Mouse (Mus musculus): Measurements from ENCODE around the gene Scn4b. TPM values are rescaled to one million over a fixed set of nuclear protein-coding genes. Genes with fewer than 3 reads are reported as not detected.
A peak's percentile ranks its signal among the peaks of the same experiment; 100 is the strongest.

The Scn4b gene
- 0.15 and 0.31 TPM in 2 replicates for polyA plus RNA-seq (2015; fragmentation: Nextera tagmentation; extraction: Ambion mirVana)

DNA sequence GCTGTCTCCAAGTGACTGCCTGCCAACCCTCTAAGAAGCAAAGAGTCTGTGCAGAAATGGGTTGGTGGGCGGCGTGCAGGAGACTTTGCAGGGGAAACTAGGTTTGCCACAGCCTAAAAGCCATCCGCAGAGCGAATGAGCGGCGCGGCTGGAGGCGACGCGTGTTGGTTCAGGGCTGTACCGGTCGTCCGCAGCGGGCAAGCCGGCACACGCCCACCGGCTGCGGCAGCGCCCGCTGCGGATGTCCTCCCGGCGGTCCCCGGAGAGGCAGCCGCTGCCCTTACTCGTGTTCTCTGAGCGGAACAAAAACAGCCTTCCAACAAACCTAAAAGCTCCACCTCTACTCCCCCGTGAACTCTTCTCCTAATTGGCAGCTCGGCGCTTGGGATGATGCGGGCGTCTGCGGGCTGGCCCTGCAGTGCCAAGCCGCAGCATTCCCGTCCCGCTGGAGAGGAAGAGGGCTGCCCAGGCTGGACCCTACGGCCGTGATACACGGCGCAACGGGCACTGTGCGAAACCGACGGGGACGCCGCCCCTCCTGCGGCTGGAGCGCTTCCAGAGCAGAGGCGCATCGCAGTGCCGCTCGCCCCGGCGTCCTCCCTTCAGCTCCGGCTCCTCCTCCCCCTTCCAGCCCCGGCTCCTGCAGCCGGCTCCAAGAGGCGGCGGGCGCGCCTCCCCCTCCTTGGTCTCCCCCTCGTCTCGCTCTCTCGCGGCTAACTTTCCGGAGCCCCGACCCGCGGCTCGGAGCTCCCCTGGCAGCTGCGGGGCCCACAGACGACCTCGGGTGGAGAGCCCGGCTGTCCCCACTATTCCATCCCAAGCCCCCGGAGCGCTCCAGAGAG is at the start of gene Scn4b:
Gene Scn4b (plus strand): TSS at position 205 of the 842 bp plus-strand sequence.
- ATAC-seq (ENCODE audit: insufficient read depth): no peak
- no peak within 1 kb of the TSS for H3K9ac ChIP-seq
- peaks cover 19% of the 10 kb centered on the region; the same call in 1 of the 2 replicates for H3K4me1 ChIP-seq (replicated peaks)
- no peaks in the 10 kb centered on the region for H3K9me3 ChIP-seq (replicated peaks)
- H3K36me3 ChIP-seq (replicated peaks): no peaks in the 10 kb centered on the region
- no peak within 1 kb of the TSS for H3K27ac ChIP-seq (replicated peaks)
- H3K4me3 ChIP-seq (replicated peaks): peak within 1 kb of the TSS; percentile 42
- H3K27me3 ChIP-seq: peaks cover 93% of the 10 kb centered on the region
- peak within 1 kb of the TSS; percentile 65 for H3K4me2 ChIP-seq
- 1% methylated on average over 73 of the region's 76 CpGs for WGBS (ENCODE audit: insufficient replicate concordance)

- Histone ChIP-seq H3K9me3 (replicated peaks) (no peaks in the 10 kb centered on the region), H3K27me3 (no peaks in the 10 kb centered on the region; the same call in 1 of the 2 replicates), H3K4me2 (no peak overlapping the region), H3K36me3 (replicated peaks) (no peaks in the 10 kb centered on the region), H3K4me3 (replicated peaks) (no peak overlapping the region), H3K4me1 (replicated peaks) (peaks cover 5% of the 10 kb centered on the region; the same call in 1 of the 2 replicates), H3K9ac (no peak overlapping the region), H3K27ac (replicated peaks) (no peak overlapping the region)
- 51% methylated on average over 3 of the region's 3 CpGs for WGBS (ENCODE audit: insufficient replicate concordance)
- ATAC-seq (ENCODE audit: insufficient read depth): no peak
Measured at GRCm38 (mm10) chr9:45090811-45091210, 47.4 kb upstream of the Scn4b start.

DNA sequence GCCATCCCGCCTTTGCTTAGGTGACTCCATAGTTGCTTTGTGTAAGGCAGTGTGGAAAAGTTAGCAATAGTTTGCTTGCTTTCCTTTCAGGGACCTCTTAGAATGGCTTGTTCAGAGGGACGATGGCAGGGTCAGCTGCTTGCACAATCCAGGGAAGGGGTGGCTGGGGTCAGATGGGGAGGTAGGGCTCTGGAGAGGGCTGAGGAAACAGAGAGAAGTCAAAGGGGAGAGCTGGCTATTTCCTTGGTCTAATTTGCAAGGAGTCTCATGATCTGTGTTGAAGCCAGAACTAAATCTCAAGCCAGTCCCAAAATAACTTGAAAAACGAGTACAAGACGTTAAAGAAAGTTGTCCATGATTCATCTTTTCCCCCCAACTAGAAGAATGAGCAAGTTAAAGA is 45.6 kb upstream of the Scn4b start:
- Histone ChIP-seq H3K9ac (no peak overlapping the region), H3K4me1 (replicated peaks) (0 out of 2 replicates have a peak, but pooled peaks cover 4% of the 10 kb centered on the region), H3K36me3 (replicated peaks) (no peaks in the 10 kb centered on the region), H3K4me2 (no peak overlapping the region), H3K4me3 (replicated peaks) (no peak overlapping the region), H3K27ac (replicated peaks) (no peak overlapping the region), H3K27me3 (no peaks in the 10 kb centered on the region; the same call in 1 of the 2 replicates), H3K9me3 (replicated peaks) (no peaks in the 10 kb centered on the region)
- no peak for ATAC-seq (ENCODE audit: insufficient read depth)
- 28% methylated on average over 4 of the region's 4 CpGs for WGBS (ENCODE audit: insufficient replicate concordance)

- Histone ChIP-seq H3K4me2 (no peak overlapping the region; the same call in 1 of the 2 replicates), H3K27me3 (no peaks in the 10 kb centered on the region; the same call in 1 of the 2 replicates), H3K9ac (no peak overlapping the region), H3K4me1 (replicated peaks) (0 out of 2 replicates have a peak, but pooled peaks cover 4% of the 10 kb centered on the region), H3K4me3 (replicated peaks) (no peak overlapping the region), H3K9me3 (replicated peaks) (no peaks in the 10 kb centered on the region), H3K27ac (replicated peaks) (no peak overlapping the region), H3K36me3 (replicated peaks) (no peaks in the 10 kb centered on the region)
- no peak for ATAC-seq (ENCODE audit: insufficient read depth)
- WGBS (ENCODE audit: insufficient replicate concordance): 47% methylated on average over 6 of the region's 6 CpGs
Measured at GRCm38 (mm10) chr9:45095149-45095937, 42.9 kb upstream of the Scn4b start.

GRCm38 (mm10) chr9:45097877-45098276 is 40.3 kb upstream of the Scn4b start:
- Histone ChIP-seq H3K9me3 (replicated peaks) (no peaks in the 10 kb centered on the region), H3K27me3 (no peaks in the 10 kb centered on the region), H3K9ac (no peak overlapping the region), H3K27ac (replicated peaks) (no peak overlapping the region), H3K4me2 (no peak overlapping the region), H3K4me3 (replicated peaks) (no peak overlapping the region), H3K4me1 (replicated peaks) (no peaks in the 10 kb centered on the region), H3K36me3 (replicated peaks) (no peaks in the 10 kb centered on the region)
- no peak for ATAC-seq (ENCODE audit: insufficient read depth)
- WGBS (ENCODE audit: insufficient replicate concordance): 55% methylated on average over 5 of the region's 5 CpGs

DNA sequence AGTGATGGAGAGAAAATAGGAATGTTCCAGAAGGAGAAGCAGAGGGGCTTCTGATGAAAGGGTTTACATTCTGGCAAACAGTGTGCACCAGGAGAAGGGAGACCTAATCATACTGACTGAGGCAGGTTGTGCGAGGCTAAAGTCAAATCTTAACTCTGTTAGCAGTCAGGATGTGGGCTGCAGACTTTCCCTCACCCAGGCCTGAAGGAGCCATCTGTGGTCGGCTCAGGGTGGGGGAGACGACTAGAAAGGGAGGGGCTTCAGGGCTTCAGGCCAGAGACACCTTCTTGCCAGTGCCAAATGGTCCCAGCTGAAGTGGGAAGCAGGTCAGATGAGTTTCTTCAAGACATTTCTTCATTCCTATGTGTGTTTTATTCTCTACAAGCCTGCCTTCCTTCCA is 39.8 kb upstream of the Scn4b start:
- no peak overlapping the region for H3K4me3 ChIP-seq (replicated peaks)
- no peak overlapping the region for H3K9ac ChIP-seq
- ATAC-seq (ENCODE audit: insufficient read depth): no peak
- 10% methylated on average over 3 of the region's 3 CpGs for WGBS (ENCODE audit: insufficient replicate concordance)
- no peak overlapping the region for H3K4me2 ChIP-seq
- no peaks in the 10 kb centered on the region for H3K9me3 ChIP-seq (replicated peaks)
- no peaks in the 10 kb centered on the region for H3K27me3 ChIP-seq
- H3K27ac ChIP-seq (replicated peaks): no peak overlapping the region
- no peaks in the 10 kb centered on the region for H3K36me3 ChIP-seq (replicated peaks)
- no peaks in the 10 kb centered on the region for H3K4me1 ChIP-seq (replicated peaks)

DNA sequence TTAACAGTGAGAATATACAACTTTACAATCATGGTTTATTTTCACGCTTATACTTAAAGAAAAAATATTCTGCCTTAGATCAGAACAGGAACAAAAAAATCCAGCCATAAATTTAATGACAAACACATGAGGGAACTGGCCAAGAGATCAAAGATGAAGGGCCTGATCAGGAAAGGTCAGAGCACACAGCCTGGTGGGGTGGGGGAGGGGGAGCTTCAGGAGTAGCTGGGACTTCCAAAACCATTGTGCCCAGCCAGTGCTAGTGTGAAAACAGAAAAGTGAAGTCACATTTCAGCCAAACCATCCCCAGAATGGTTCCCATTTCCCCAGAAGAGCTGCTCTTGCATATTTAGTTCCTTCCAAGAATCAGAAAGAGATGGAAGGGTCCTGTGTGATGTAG is 35.7 kb upstream of the Scn4b start:
- Histone ChIP-seq H3K9ac (no peak overlapping the region), H3K27ac (replicated peaks) (no peak overlapping the region)

GRCm38 (mm10) chr9:45103211-45103979 is 34.8 kb upstream of the Scn4b start:
- Histone ChIP-seq H3K27ac (replicated peaks) (no peak overlapping the region), H3K4me3 (replicated peaks) (no peak overlapping the region), H3K9me3 (replicated peaks) (no peaks in the 10 kb centered on the region), H3K4me1 (replicated peaks) (0 out of 2 replicates have a peak, but pooled peaks cover 3% of the 10 kb centered on the region), H3K27me3 (no peaks in the 10 kb centered on the region), H3K4me2 (no peak overlapping the region), H3K9ac (no peak overlapping the region), H3K36me3 (replicated peaks) (no peaks in the 10 kb centered on the region)
- ATAC-seq (ENCODE audit: insufficient read depth): no peak
- WGBS (ENCODE audit: insufficient replicate concordance): 43% methylated on average over 11 of the region's 11 CpGs

More for the DNA sequence above, 35.7 kb upstream of the Scn4b start:
- H3K4me2 ChIP-seq: no peak overlapping the region
- no peaks in the 10 kb centered on the region for H3K36me3 ChIP-seq (replicated peaks)
- no peaks in the 10 kb centered on the region for H3K27me3 ChIP-seq
- 63% methylated on average over 1 of the region's 1 CpGs for WGBS (ENCODE audit: insufficient replicate concordance)
- ATAC-seq (ENCODE audit: insufficient read depth): no peak
- H3K9me3 ChIP-seq (replicated peaks): no peaks in the 10 kb centered on the region
- H3K4me1 ChIP-seq (replicated peaks): 0 out of 2 replicates have a peak, but pooled peaks cover 3% of the 10 kb centered on the region
- no peak overlapping the region for H3K4me3 ChIP-seq (replicated peaks)

GRCm38 (mm10) chr9:45105596-45106374 is 32.4 kb upstream of the Scn4b start:
- no peak overlapping the region for H3K4me2 ChIP-seq
- WGBS (ENCODE audit: insufficient replicate concordance): 60% methylated on average over 2 of the region's 2 CpGs
- no peak for ATAC-seq (ENCODE audit: insufficient read depth)
- H3K9me3 ChIP-seq (replicated peaks): no peaks in the 10 kb centered on the region
- H3K4me3 ChIP-seq (replicated peaks): no peak overlapping the region
- H3K9ac ChIP-seq: no peak overlapping the region
- 0 out of 2 replicates have a peak, but pooled peaks cover 3% of the 10 kb centered on the region for H3K4me1 ChIP-seq (replicated peaks)
- no peaks in the 10 kb centered on the region for H3K36me3 ChIP-seq (replicated peaks)
- no peak overlapping the region for H3K27ac ChIP-seq (replicated peaks)
- H3K27me3 ChIP-seq: no peaks in the 10 kb centered on the region

GRCm38 (mm10) chr9:45115706-45116105 is 22.5 kb upstream of the Scn4b start:
- 7% methylated on average over 14 of the region's 14 CpGs for WGBS (ENCODE audit: insufficient replicate concordance)
- no peaks in the 10 kb centered on the region for H3K9me3 ChIP-seq (replicated peaks)
- 0 out of 2 replicates have a peak, but pooled peaks cover 6% of the 10 kb centered on the region for H3K4me1 ChIP-seq (replicated peaks)
- peaks cover 53% of the 10 kb centered on the region for H3K27me3 ChIP-seq
- no peaks in the 10 kb centered on the region for H3K36me3 ChIP-seq (replicated peaks)
- H3K9ac ChIP-seq: no peak overlapping the region
- H3K27ac ChIP-seq (replicated peaks): no peak overlapping the region
- H3K4me2 ChIP-seq: peak overlapping the region; percentile 37
- no peak overlapping the region for H3K4me3 ChIP-seq (replicated peaks)
- ATAC-seq (ENCODE audit: insufficient read depth): no peak

Measured in liver, embryonic 15.5 days (tissue).